28 mouse cellular contexts compared by ENCODE assay signal in the genomic region with DNA sequence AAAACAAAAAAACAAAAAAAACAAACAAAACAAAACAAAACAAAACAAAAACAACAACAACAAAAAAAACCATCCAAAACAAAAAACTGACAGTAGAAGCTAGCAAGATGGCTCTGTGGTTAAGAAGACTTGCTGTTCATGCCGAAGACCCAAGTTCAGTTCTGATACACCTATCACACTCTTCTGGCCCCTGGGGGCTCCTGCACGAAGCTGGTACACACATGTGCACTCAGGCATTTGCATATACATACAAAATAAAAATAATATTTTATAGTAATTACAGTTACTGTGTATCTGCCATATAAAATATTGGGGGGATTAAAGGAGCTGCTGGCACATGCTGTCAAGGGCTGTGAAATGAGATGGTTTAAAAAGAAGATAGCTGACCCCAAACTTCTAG.
"Had no signal": no experiment of that assay in that cellular context is flagged by ENCODE, and none has a peak within 500 bp of the region (broad histone marks: within the 10 kb centered on the region; RNA-seq: fewer than 3 reads in every experiment).

No protein-coding gene starts in this region.

- DNase-seq: left cerebral cortex, postnatal 4 days; liver; liver, embryonic 13.5 days; liver, postnatal 0 days; lung, adult 18-20 months; lung, adult 2 months; lung, embryonic 14.5 days; lung, postnatal 10 days; lung, postnatal 14 days; lung, postnatal 36 days; lung, postnatal 4 days; midbrain, embryonic 14.5 days had no signal

- H3K36me3 ChIP-seq: limb, embryonic 10.5 days; limb, embryonic 12.5 days; limb, embryonic 13.5 days; limb, embryonic 15.5 days; liver, embryonic 12.5 days; liver, embryonic 13.5 days; liver, embryonic 15.5 days; lung, embryonic 15.5 days; midbrain, embryonic 10.5 days; midbrain, embryonic 12.5 days; midbrain, embryonic 13.5 days; midbrain, embryonic 15.5 days; neural tube, embryonic 12.5 days had no signal

- H3K9me3 ChIP-seq: limb, embryonic 10.5 days; limb, embryonic 12.5 days; limb, embryonic 13.5 days; limb, embryonic 15.5 days; liver, embryonic 12.5 days; liver, embryonic 13.5 days; liver, embryonic 15.5 days; lung, embryonic 15.5 days; megakaryocyte, embryonic 14.5 days; midbrain, embryonic 10.5 days; midbrain, embryonic 12.5 days; midbrain, embryonic 13.5 days; midbrain, embryonic 15.5 days; neural tube, embryonic 12.5 days had no signal

- H3K4me1 ChIP-seq: limb, embryonic 10.5 days; limb, embryonic 12.5 days; limb, embryonic 13.5 days; limb, embryonic 15.5 days; liver, embryonic 12.5 days; liver, embryonic 13.5 days; liver, embryonic 15.5 days; lung, embryonic 15.5 days; midbrain, embryonic 13.5 days; midbrain, embryonic 15.5 days; neural tube, embryonic 12.5 days had no signal

- H3K27ac ChIP-seq: limb, embryonic 10.5 days; limb, embryonic 12.5 days; limb, embryonic 13.5 days; limb, embryonic 15.5 days; liver, embryonic 12.5 days; liver, embryonic 13.5 days; liver, embryonic 14.5 days; liver, embryonic 15.5 days; lung, embryonic 15.5 days; macrophage; midbrain, embryonic 10.5 days; midbrain, embryonic 12.5 days; midbrain, embryonic 13.5 days; midbrain, embryonic 15.5 days; neural tube, embryonic 12.5 days had no signal

- H3K4me3 ChIP-seq: limb, embryonic 10.5 days; limb, embryonic 12.5 days; limb, embryonic 13.5 days; limb, embryonic 15.5 days; liver, embryonic 12.5 days; liver, embryonic 13.5 days; liver, embryonic 15.5 days; lung, embryonic 15.5 days; megakaryocyte, embryonic 14.5 days; midbrain, embryonic 10.5 days; midbrain, embryonic 12.5 days; midbrain, embryonic 13.5 days; midbrain, embryonic 15.5 days; myocyte; neural tube, embryonic 12.5 days had no signal

- H3K27me3 ChIP-seq: limb, embryonic 12.5 days; limb, embryonic 13.5 days; limb, embryonic 15.5 days; liver, embryonic 12.5 days; liver, embryonic 13.5 days; liver, embryonic 15.5 days; lung, embryonic 15.5 days; megakaryocyte, embryonic 14.5 days; midbrain, embryonic 12.5 days; midbrain, embryonic 13.5 days; midbrain, embryonic 15.5 days; neural tube, embryonic 12.5 days had no signal
